Mouse (Mus musculus) gastrocnemius, postnatal 36 days (tissue): ENCODE results near the gene Pdcd2l. TPM values are rescaled to one million over a fixed set of nuclear protein-coding genes. Genes with fewer than 3 reads are reported as not detected.
"Not testable (repeated sequence)": the region's sequence is repeated elsewhere in the genome, so short reads cannot be mapped to it uniquely, and the experiment has no call there.

Experiments used
- DNase-seq, 2 experiments: peaks; one replicate each; pipeline ENCODE4 v3.0.0; 2022
- intact Hi-C: fragments of 180-260 bp; cut with DNase I; formaldehyde crosslinking; loops from one replicate; pipeline ENCODE4 v1.15.1; 2025
- total RNA-seq, 2 experiments: library from RNA; stranded (reverse); gene quantifications; 2 replicates each; pipeline ENCODE4 v1.2.3; 2021

The Pdcd2l gene
- total RNA-seq, 2 experiments from 2014 or later: 15.3 to 18.1 TPM

DNA sequence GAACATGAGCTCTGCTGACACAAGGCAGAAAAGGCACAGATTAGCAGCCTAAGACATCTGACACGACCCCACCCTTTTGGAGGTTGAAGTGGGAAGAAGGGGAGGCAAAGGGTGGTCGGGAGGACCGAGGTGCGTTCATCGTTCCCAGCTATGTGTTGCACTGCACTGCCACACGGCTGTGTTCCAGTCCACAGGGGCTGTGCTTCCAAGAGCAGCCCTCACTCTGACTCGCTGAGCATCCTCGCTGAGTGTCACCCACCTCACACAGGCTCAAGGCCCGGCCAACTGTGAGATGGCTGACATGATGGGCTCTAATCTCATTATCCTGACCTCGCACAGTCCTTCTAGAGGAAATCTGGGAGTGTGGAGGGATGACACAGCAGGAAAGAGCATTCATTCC lies 20.0 kb upstream of the Pdcd2l start:
- DNase-seq: no peak
- intact Hi-C loops: no loop called here

DNA sequence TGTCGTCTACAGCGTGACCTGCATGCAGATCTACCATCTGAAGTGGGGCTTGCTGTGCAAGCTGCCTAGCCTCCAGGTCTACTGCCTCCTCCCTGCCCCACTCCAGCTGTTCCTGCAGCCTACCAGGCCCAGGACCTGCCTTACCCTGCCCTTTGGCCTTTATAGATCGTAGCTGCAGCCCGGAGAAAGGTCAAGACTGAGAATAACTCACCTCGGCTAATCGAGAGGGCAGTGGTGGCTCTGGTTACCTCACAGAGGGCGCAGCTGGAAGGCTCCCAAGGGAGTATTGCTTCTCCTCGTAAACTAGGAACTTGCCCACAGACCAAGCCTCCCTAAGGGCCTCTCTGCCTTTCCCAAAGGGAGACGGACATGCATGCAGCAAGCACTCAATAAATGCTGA lies 19.0 kb upstream of the Pdcd2l start:
- DNase-seq: peak in 1 of 2 experiments; percentile 67
- intact Hi-C loops: no loop called here

DNA sequence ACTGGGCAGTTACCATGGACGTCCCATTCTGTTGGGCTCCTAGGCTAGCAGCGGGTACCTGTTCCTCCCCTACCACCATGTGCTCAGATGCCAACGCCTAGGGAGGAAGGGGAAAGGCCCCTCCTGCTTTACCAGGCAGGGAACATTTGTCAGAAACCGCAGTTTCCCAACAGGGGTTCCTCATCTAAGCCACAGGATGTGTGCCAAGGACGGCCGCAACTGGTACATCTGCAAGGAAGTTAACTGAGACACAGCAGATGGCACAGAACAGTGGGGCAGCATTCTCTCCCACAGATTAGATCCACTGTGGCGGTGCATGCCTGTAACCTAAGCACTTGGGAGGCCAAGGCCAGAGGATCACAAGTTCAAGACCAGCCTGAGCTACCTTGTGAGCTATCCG lies 18.2 kb upstream of the Pdcd2l start:
- intact Hi-C loops: no loop called here
- DNase-seq: no peak

DNA sequence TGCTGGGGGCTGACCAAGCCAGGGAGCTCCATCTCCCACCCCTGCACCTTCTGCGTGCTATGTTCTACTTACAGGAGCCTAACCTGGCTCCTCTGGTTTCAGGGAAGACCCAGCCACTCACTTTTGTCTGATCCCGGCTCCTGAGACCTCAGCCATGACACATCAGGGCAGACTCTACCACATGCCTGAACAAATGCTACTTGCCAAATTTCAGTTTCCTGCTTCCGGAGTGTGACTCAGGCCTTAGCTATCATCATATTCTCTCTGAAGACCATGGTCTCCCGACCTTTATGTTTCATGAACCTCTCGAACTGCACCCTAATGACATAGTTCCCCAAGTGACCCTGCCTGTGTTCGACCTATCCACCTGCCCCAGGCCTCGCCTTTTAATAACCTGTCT lies 16.8 kb upstream of the Pdcd2l start:
- intact Hi-C loops: no loop called here
- DNase-seq: no peak

DNA sequence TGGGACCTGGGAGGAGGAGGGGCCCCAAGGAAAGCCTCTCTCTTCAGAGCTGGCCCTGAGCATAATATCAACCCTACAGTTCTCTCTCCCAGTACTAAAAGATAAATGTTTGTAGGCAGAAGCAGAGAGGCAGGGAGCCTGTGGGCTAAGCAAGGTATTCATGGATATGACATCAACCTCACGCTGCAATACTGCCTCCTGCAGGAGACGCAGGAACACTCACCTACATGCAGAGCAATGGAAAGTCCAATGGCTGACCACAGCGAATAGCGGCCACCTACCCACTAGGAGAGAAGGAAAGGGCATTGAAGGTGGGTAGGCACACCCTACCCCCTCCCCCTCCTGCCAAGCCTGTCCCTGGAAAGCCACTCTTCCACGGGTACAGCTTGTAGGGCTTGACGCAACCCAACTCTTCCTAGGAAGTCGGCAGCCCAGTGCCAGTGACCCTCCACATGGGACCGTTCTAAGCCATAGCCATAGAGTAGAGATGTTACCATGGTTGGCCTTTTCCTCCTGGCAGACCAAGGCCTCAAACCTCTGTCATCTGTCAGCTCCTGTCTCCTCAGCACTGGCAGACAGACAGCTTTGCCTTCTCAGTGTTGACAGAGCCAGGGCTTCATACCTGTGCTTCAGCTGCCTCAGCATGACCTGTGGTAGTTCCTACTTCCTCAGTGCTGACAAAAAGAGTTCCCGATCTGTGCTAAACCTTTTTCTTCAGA lies 11.7 kb upstream of the Pdcd2l start:
- intact Hi-C loops: no loop called here
- no peak for DNase-seq

DNA sequence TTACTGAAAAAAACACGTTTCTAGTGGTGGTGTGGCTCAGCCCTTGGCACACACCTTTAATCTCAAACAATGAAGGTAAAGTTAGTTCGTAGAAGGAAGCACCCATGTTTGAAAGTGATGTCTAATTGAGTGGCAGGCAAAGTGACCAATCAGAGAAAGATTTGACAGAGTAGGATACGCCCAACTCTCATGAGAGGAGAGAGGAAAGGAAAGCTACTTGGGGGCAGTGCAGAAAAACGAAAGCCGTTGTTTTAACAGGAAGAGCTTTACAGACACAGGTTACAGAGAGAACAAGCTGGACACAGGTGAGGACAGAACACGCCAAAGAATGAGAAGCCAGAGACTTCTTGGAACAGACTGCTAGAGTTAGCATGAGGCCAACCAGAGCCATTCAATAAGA lies 9.9 kb upstream of the Pdcd2l start:
- intact Hi-C loops: no loop called here
- no peak for DNase-seq

DNA sequence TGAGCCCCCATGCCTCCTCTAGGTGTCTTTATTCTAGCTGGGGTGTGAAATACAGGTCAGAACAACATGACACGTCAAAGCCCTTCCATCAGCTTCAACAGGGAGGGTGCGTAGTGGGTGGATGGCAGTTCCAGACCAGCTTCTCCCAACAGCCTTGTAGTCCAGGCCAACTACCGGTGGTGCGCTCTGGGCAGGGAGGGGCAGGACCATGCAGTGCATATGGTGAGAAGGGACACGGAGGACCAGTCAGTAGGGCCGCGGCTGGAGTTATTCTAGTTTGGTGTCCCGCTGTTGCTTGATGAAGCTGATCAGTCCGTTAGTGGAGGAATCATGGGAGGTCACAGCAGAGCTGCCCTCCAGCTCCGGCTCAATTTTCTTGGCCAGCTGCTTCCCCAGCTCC lies 5.7 kb upstream of the Pdcd2l start:
- intact Hi-C loops, DNase-seq: not testable (repeated sequence)

DNA sequence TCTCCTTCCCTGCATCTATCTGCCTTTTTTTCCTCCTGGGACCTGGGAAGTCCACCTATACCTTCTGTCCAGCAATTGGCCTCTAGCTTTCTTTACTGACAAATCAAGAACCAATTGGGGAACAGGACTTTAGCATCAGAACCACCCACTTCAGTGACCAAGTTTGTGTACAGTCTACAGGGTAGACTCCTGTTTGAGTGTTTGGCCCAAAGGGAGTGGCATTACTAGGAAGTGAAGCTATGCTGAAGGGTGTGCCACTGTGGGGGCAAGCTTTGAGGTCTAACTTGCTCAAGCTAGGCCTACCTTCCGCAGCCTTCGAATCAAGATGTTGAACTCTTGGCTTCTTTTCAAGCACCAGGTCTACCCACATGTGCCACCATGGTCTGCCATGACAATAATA lies 4.4 kb upstream of the Pdcd2l start:
- intact Hi-C loops: no loop called here

DNA sequence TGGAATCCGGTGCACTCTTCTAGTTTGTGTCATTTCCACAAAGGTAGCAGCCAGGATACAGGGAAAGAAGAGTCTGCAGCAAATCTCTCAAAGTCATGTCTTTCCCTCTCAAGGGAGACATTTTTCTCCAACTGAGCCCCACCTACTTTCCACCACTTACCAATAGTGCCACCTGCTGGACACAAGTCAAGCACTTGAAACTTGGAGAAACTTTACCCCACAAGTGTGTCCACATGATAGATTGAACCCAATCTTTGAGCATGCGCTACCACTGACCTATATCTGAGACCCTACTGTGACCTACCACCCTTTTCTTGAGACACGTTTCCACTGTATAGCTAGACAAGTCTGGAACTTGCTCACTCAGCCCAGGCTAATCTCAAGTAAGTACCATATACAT lies 1.9 kb upstream of the Pdcd2l start:
- intact Hi-C loops: no loop called here
- DNase-seq: no peak

More for the DNA sequence above, 4.4 kb upstream of the Pdcd2l start:
- DNase-seq: no peak

DNA sequence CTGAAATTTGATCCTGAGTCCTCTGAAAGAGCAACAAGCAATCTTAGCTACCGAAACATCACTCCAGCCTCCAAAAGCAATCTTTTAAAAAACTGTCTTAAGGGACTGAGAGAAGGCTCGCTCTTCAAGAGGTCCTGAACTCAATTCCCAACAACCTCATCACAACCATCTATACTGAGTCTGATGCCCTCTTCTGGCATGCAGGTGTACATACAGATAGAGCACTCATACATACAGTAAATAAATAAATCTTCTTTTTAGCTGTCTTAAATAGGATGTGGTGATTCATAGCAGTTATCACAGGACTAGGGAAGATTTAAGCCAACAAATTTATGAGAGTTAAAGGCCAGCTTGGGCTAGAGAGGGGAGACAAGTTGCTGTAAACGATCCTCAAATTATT lies 829 bp downstream of the Pdcd2l start:
- DNase-seq: no peak
- intact Hi-C loops: no loop called here

DNA sequence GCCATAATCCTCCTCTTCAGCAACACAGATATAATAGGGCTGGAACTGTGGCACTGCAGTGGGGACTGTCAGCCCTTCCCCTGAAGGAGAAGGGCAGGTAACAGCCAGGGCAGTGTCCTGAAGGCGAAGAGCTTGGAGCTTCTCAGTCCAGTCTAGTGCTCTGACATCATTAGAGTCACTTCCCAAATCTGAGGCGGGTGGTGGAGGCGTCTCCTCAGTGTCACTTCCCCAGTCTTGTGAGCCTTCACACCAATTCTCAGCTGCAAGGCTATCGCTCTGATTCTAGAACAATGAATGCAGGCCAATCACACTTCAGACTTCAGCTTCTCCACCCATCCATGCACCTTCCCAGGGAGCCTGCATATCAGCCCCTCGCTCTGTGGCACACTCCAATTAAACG lies 3.6 kb downstream of the Pdcd2l start:
- intact Hi-C loops: no loop called here
- no peak for DNase-seq

DNA sequence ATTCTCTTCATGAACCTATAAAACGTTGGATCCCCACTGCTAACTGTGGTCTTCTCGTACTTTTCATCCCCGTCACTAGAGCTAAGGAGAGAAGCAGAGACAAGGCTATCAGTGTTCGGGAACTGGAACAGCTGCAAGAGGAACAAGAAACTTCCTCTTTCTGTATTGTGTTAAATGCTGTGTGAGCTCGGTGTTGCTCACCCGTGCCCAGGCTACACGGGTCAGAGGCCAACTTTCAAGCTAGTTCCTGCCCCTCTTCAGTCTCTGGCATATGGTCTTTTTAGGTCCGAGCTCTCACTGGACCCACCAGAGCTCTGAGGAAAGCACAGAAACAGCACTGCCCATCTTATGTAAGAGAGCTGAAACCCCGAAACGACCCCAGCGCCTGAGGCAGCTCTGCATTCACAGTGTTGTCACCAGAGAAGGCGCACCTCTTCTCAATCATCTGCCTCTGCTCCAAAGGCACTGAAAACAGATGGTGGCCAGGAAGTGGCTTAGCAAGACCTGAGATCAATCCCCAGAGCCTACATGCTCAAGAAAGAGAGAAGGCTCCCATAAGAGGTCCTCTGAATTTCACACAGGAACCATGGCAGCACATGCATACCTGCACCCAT lies 7.0 kb downstream of the Pdcd2l start:
- no peak for DNase-seq
- intact Hi-C loops: no loop called here

DNA sequence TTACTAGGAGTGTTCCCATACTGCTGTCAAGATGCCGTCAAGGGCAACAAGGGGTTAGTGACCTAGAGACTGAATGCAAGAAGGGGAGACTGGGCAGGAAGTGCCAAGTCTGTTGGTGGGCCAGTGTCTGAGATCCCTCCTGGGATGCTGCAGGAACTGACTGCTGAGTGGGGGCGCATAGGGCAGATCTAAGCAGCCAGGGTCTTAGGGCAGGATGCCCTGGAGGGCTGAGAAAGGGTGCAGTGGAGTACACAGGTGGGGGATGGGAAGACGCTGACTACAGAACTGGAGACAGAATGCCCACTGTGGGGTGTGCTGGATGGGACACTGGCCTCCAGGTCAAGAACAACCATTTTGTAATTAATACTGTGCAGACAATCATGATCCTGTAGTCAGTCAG lies 12.7 kb downstream of the Pdcd2l start:
- no peak for DNase-seq
- intact Hi-C loops: no loop called here

DNA sequence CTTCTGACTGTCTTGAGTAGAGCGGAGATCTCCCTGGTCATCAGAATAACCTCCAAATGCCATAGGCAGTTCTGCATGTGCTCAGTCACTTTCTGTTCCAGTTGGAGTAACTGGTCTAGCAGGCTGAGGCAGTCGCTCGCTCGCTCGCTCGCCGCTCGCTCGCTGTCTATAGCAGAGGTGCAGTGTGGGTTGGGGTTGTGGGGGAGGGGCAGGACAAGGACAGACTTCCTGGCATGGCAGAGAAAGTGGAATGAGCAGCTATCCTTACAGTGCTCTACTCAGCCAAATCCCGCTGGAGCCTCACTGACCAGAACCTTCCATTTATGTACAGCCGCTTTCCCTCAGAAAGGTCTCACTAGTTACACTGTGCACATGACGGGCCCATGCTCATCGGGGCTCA lies 13.1 kb downstream of the Pdcd2l start:
- intact Hi-C loops: no loop called here
- no peak for DNase-seq

DNA sequence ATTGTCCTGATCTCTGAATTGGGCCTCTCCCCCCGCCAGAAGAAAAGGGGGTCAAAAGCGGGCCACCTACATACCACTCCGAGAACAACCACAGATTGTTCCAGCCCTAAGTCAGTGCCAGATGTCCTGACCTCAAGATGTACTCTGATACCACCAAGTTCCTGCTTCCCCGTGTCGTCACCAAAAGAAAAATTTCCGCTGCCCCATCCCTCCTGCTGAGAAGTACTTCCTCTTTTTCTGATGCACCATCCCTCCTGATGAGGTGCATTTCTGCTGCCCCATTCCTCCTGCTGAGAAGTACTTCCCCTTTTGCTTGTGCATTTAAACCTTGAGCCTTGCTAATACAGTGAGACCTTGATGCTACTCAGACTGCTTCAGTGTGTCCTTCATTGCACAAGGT lies 20.2 kb downstream of the Pdcd2l start:
- DNase-seq, intact Hi-C loops: not testable (repeated sequence)

DNA sequence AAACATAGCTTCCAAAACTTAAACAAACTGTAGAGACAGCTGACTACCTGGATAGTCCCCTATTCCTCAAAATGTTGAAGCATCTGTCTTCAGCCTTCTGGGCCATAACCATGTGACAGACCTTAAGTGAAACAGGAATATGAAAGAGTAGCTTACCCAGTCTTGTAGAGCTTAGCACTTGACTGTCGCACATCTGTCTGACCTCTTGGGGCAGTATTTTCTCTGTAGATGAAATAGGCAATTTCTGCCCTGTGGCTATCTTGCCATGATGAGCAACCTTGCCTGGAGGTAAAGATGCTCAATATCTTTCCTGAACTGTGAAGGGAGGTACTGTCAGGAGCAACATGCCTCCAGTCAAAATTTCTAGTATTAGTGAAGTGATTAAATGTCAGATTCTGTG lies 24.2 kb downstream of the Pdcd2l start:
- intact Hi-C loops: no loop called here
- no peak for DNase-seq

DNA sequence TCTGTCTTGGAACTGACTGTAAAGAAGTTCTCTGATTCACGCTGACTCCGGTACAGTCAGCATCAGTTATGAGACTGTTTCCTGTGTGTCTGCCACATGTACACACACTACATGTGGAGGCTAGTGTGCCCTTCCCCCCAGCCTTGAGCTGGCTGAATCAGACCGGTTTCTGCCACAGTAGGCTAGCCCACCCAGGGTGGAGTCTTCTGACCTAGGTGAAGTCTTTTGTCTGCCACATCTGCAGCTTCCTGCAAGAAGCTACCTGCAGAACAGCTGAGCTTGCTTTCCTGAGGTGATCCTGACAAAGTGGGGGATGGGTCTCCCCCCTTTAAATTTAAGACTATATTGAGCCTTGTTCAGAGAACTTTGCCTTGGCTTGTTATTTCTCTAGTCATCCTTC lies 27.0 kb downstream of the Pdcd2l start, which contains the start of gene Uba2:
Uba2 (minus strand) TSS at position 146 of the 400 bp plus-strand sequence.
- no peak for DNase-seq
- intact Hi-C loops: no loop called here

DNA sequence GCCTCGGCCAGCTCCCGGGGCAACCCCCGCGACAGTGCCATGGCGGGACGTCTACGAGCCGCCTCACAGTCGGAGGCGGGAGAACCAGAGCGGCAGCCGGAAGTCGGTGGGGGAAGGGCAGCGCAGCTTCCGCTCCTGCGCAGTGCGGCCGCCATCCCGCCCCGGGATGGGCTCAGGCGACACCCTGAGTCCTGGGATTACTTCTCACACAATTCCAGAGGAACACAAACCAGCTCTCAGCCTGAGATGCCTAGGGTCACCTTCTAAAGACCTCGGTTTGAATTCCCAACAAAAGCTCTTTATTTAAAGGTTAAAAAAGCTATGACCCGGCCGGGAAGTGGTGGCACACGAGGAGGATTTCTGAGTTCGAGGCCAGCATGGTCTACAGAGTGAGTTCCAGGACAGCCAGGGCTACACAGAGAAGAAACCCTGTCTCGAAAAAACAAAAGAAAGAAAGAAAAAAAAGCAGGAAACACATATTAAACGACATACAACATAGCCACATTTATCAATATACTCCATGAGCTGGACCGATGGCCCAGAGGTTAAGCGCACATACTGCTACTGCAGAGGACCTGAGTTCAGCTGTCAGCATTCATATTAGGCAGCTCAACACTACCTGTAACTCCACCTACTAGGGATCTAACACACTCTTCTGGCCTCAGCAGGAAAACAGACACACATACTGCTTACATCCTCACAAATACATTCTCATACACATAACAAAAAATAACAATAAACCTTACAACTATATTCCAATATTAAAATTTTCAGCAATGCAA lies 27.8 kb downstream of the Pdcd2l start:
- intact Hi-C loops: no loop called here
- peak; percentile 86 to 95 for DNase-seq

DNA sequence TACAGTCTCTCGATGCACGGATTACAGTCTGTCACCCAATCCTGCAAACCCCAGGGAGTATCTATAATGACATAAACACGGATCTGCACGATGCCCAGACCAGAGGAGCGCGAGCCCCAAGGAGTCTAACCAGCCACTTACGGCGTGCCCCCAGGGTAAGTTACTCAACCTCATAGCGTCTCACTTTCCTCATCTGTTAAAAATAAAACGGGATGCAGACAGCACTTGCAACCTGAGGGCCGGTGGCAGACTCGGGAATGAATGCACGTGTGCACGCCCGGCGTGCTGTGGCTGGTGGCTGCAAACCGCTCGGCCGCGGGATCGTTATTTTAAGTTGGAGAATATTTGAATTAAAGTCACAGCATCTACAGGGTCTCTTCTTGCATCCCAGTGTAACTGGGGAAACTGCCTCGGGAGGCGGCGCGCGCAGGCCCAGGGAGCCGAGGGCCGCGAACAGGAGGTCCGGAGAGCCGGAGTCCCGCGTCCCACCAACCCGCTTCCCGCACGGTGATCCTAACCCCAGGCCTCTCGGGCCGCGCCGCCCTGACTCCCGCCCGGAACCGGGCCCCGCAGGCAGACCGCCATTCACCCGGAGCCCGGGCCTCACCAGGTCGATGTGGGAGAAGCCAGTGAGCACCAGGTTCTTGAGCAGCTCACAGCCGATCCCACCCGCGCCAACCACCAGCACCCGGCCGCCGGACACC lies 28.5 kb downstream of the Pdcd2l start:
- peak in 1 of 2 experiments; percentile 40 for DNase-seq
- intact Hi-C loops: no loop called here

DNA sequence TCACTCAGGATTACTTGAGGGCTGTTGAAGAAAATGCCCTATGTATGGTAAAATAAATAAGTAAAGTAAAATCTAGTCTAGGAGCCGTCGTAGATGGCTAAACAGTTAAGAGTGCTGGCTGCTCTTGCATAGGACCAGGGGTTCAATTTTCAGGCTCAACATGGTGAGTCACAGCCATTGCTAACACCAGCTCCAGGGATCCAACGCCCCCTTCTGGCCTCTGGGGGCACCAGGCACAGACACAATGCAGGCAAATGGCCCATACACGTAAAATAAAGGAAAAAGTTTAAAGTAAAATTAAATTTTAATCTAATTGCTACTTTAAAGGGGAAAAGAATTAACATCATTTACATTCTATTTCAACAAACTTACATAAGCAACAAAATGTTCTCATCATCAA lies 29.6 kb downstream of the Pdcd2l start:
- DNase-seq: no peak
- intact Hi-C loops: no loop called here

DNA sequence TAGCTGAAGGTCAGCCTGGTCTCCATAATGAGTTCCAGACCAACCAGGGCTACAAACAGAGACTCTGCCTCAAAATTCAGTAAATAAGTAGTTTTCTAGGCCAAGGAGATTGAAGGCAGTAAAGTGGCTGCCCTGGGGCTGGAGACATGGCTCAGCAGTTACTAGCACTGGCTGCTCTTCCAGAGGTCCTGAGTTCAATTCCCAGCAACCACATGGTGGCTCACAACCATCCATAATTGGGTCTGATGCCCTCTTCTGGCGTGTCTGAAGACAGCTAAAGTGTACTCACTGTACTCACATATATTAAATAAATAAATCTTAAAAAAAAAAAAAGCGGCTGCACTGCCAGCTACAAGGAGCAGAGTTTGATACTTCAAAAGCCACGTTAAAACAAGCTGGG lies 30.5 kb downstream of the Pdcd2l start:
- intact Hi-C loops: no loop called here
- no peak for DNase-seq
